Mouse (Mus musculus): ENCODE measurements at regions not wholly inside any gene's neighbourhood (a gene's known extent, or its start where the extent isn't known, plus 50 kb on each side); places are given as distances from the start of the nearest gene placed in this dataset.

- no peak overlapping the region for H3K4me3 ChIP-seq (ENCODE audit: insufficient read depth, low read length)
- H3K4me1 ChIP-seq (ENCODE audit: control insufficient read depth, insufficient read depth, low read length) = no peaks in the 10 kb centered on the region
- TF ChIP-seq POLR2A (IDR thresholded peaks at IDR 0.05; ENCODE audit: extremely low read depth, insufficient read depth, low read length) (no peak), CTCF (IDR thresholded peaks at IDR 0.05; ENCODE audit: extremely low read depth, insufficient read depth, low read length) (no peak)
- no peak overlapping the region for H3K27ac ChIP-seq (ENCODE audit: insufficient read depth, low read length)
Observed at GRCm38 (mm10) chr5:146684429-146684828, 99.4 kb upstream of the Gpr12 start.

GRCm38 (mm10) chr5:146683554-146683953 lies 98.5 kb upstream of the Gpr12 start:
- Histone ChIP-seq H3K27ac (ENCODE audit: insufficient read depth, low read length) (no peak overlapping the region), H3K4me1 (ENCODE audit: control insufficient read depth, insufficient read depth, low read length) (no peaks in the 10 kb centered on the region), H3K4me3 (ENCODE audit: insufficient read depth, low read length) (no peak overlapping the region)
- TF ChIP-seq CTCF (IDR thresholded peaks at IDR 0.05; ENCODE audit: extremely low read depth, insufficient read depth, low read length) (no peak), POLR2A (IDR thresholded peaks at IDR 0.05; ENCODE audit: extremely low read depth, insufficient read depth, low read length) (no peak)

DNA sequence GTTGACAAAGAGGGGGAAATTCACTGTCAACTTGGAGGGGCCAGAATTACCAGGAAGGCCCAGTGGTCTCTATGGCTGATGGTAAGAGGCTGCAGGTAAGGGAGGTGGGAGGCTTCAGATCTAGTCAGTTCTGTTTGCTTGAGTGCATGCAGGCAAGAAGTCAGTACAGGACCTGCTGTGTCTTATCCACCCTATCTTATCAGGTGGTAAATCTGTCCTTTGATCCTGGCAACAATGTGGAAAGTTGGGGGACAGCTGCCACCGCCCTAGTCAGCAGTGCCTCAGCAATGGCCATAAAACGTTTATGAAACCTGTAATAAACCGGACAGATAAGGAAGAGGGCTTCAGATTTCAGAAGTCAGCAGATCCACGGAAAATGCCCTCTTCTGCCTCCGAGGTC lies 97.9 kb upstream of the Gpr12 start:
- H3K4me3 ChIP-seq (ENCODE audit: insufficient read depth, low read length) = no peak overlapping the region
- H3K4me1 ChIP-seq (ENCODE audit: control insufficient read depth, insufficient read depth, low read length) = no peaks in the 10 kb centered on the region
- TF ChIP-seq CTCF (IDR thresholded peaks at IDR 0.05; ENCODE audit: extremely low read depth, insufficient read depth, low read length) = no peak
- TF ChIP-seq POLR2A (IDR thresholded peaks at IDR 0.05; ENCODE audit: extremely low read depth, insufficient read depth, low read length) = no peak
- H3K27ac ChIP-seq (ENCODE audit: insufficient read depth, low read length) = no peak overlapping the region

GRCm38 (mm10) chr5:146681512-146681911 lies 96.5 kb upstream of the Gpr12 start:
- TF ChIP-seq POLR2A (IDR thresholded peaks at IDR 0.05; ENCODE audit: extremely low read depth, insufficient read depth, low read length) = no peak
- Histone ChIP-seq H3K4me3 (ENCODE audit: insufficient read depth, low read length) (no peak overlapping the region), H3K27ac (ENCODE audit: insufficient read depth, low read length) (no peak overlapping the region), H3K4me1 (ENCODE audit: control insufficient read depth, insufficient read depth, low read length) (no peaks in the 10 kb centered on the region)

- H3K27ac ChIP-seq (ENCODE audit: insufficient read depth, low read length) = no peak overlapping the region
- TF ChIP-seq CTCF (IDR thresholded peaks at IDR 0.05; ENCODE audit: extremely low read depth, insufficient read depth, low read length) (no peak), POLR2A (IDR thresholded peaks at IDR 0.05; ENCODE audit: extremely low read depth, insufficient read depth, low read length) (no peak)
- H3K4me1 ChIP-seq (ENCODE audit: control insufficient read depth, insufficient read depth, low read length) = no peaks in the 10 kb centered on the region
- H3K4me3 ChIP-seq (ENCODE audit: insufficient read depth, low read length) = no peak overlapping the region
Observed at GRCm38 (mm10) chr5:146679198-146679681, 94.2 kb upstream of the Gpr12 start.

DNA sequence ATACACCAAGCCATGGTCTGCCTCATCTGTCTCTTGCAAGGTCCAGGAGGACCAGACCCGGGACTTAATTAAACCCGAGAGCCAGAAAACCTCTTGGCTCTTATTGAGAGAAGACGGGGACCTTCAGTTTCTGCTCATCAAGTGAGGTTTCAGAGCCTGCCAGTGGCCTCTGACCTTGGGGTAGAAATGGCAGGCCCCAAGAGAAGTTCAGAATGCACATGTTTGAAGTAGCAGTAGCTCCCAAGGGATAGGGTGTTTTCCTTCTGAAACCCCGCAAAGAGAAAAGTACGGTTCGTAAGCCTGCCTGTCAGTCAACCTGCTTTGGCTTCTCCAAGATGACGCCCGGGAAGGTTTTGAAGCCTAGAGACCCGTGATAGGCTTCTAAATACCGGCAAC lies 93.7 kb upstream of the Gpr12 start:
- TF ChIP-seq CTCF (IDR thresholded peaks at IDR 0.05; ENCODE audit: extremely low read depth, insufficient read depth, low read length) (no peak), POLR2A (IDR thresholded peaks at IDR 0.05; ENCODE audit: extremely low read depth, insufficient read depth, low read length) (no peak)
- Histone ChIP-seq H3K27ac (ENCODE audit: insufficient read depth, low read length) (no peak overlapping the region), H3K4me1 (ENCODE audit: control insufficient read depth, insufficient read depth, low read length) (no peaks in the 10 kb centered on the region), H3K4me3 (ENCODE audit: insufficient read depth, low read length) (no peak overlapping the region)

DNA sequence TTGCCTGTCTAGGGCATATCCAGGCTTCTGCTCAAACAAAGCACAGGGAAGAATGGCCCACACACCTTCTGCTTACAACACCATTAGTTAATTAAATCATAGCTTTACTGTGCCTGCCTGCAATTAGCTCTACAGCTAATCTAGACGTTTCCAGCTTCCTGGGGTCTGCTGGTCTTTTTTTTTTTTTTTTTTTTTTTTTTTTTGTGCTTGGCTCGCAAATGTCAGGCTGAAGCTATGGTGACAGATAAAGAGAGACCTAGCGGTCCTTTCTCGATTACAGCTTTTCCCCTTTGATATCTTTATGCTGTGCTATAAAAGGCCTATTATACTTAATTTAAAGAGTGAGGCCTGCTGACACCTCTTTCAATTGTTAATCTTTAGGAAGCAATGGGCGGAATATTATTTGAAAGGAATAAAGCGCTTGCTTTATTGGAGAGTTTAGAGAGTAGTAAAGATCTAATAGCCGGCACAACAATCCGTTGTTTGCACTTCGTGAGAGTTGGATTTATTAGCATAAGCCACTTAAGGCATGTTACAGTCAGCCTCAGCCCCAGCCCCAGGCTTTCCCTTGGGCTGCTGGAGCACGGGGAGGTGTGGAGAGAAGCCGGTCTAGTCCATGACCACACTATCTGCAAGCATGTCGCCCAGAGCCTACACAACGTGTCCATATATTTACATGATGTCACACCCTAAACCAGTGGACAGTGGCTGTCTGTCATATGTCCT lies 93.2 kb upstream of the Gpr12 start:
- no peak overlapping the region for H3K27ac ChIP-seq (ENCODE audit: insufficient read depth, low read length)
- H3K4me1 ChIP-seq (ENCODE audit: control insufficient read depth, insufficient read depth, low read length) = no peaks in the 10 kb centered on the region
- H3K4me3 ChIP-seq (ENCODE audit: insufficient read depth, low read length) = no peak overlapping the region
- TF ChIP-seq POLR2A (IDR thresholded peaks at IDR 0.05; ENCODE audit: extremely low read depth, insufficient read depth, low read length) (no peak), CTCF (IDR thresholded peaks at IDR 0.05; ENCODE audit: extremely low read depth, insufficient read depth, low read length) (no peak)

DNA sequence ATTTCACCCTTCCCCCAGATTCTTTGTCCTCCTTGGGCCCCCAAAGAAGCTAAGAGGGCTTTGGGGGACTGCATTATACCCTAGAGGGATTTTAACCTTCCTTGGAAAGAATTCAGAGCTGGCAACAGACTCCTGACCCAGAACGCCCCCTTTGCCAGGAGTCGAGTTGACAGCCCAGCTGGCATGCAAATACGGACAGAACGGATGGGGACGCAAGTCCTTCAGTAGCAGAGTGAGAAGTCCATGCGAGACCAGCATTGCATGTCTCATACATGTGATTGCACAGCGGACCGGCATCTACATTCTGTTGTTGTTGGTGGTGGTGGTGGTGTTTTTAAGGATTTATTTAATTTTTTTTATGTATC lies 92.1 kb upstream of the Gpr12 start:
- H3K4me1 ChIP-seq (ENCODE audit: control insufficient read depth, insufficient read depth, low read length) = no peaks in the 10 kb centered on the region
- no peak overlapping the region for H3K27ac ChIP-seq (ENCODE audit: insufficient read depth, low read length)
- H3K4me3 ChIP-seq (ENCODE audit: insufficient read depth, low read length) = no peak overlapping the region
- no peak for TF ChIP-seq POLR2A (IDR thresholded peaks at IDR 0.05; ENCODE audit: extremely low read depth, insufficient read depth, low read length)
- TF ChIP-seq CTCF (IDR thresholded peaks at IDR 0.05; ENCODE audit: extremely low read depth, insufficient read depth, low read length) = no peak

- TF ChIP-seq CTCF (IDR thresholded peaks at IDR 0.05; ENCODE audit: extremely low read depth, insufficient read depth, low read length) (no peak), POLR2A (IDR thresholded peaks at IDR 0.05; ENCODE audit: extremely low read depth, insufficient read depth, low read length) (no peak)
- Histone ChIP-seq H3K4me3 (ENCODE audit: insufficient read depth, low read length) (no peak overlapping the region), H3K27ac (ENCODE audit: insufficient read depth, low read length) (no peak overlapping the region)
Observed at GRCm38 (mm10) chr5:146676470-146677150, 91.6 kb upstream of the Gpr12 start.

DNA sequence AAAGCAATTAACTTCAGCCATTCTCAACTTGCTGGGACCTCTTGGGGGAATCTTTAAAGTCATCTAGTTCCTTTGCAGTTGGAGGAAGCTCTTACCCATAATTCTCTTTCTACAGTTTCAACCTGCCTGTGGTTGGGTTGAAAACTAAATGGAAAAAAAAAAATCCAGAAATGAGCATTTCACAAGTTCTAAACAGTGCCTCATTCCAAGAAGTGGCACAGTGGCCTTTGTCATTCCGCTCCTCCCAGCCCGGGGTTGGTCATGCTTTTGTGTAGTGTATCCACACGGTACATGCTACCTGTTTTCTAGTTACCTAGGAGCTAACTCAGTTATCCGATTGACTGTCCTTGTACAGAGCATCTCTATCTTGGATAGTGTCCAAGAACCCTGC lies 90.8 kb upstream of the Gpr12 start:
- TF ChIP-seq POLR2A (IDR thresholded peaks at IDR 0.05; ENCODE audit: extremely low read depth, insufficient read depth, low read length) (no peak), CTCF (IDR thresholded peaks at IDR 0.05; ENCODE audit: extremely low read depth, insufficient read depth, low read length) (no peak)
- Histone ChIP-seq H3K4me1 (ENCODE audit: control insufficient read depth, insufficient read depth, low read length) (no peaks in the 10 kb centered on the region), H3K4me3 (ENCODE audit: insufficient read depth, low read length) (no peak overlapping the region), H3K27ac (ENCODE audit: insufficient read depth, low read length) (no peak overlapping the region)

More at GRCm38 (mm10) chr5:146676470-146677150, 91.6 kb upstream of the Gpr12 start:
- no peaks in the 10 kb centered on the region for H3K4me1 ChIP-seq (ENCODE audit: control insufficient read depth, insufficient read depth, low read length)

Measured in cortical plate, adult 2 months (tissue).